Mouse (Mus musculus): ENCODE data around the gene Dpep1. TPM values are rescaled to one million over a fixed set of nuclear protein-coding genes. Genes with fewer than 3 reads are reported as not detected.

The Dpep1 gene
- polyA plus RNA-seq, 1 experiment from 2014 or later = 3.9 TPM

Other genes with a start within 250 kb of the Dpep1 start
- 63.9 and 67.3 TPM in 2 replicates for gene Ankrd11, start 144.0 kb upstream of the Dpep1 start, polyA plus RNA-seq (2015; fragmentation: Nextera tagmentation; extraction: Ambion mirVana)
- gene Spg7, start 123.3 kb upstream of the Dpep1 start, polyA plus RNA-seq (2015; fragmentation: Nextera tagmentation; extraction: Ambion mirVana) = 48.2 and 50.7 TPM in 2 replicates
- gene Rpl13, start 83.9 kb upstream of the Dpep1 start, polyA plus RNA-seq (2015; fragmentation: Nextera tagmentation; extraction: Ambion mirVana) = 1,122 and 1,488 TPM in 2 replicates
- gene Cpne7, start 68.9 kb upstream of the Dpep1 start, polyA plus RNA-seq (2015; fragmentation: Nextera tagmentation; extraction: Ambion mirVana) = 2.0 and 2.3 TPM in 2 replicates
- gene Sult5a1, start 27.9 kb upstream of the Dpep1 start, polyA plus RNA-seq (2015; fragmentation: Nextera tagmentation; extraction: Ambion mirVana) = 14.2 and 15.6 TPM in 2 replicates
- gene Chmp1a, start 26.5 kb downstream of the Dpep1 start, polyA plus RNA-seq (2015; fragmentation: Nextera tagmentation; extraction: Ambion mirVana) = 135 and 150 TPM in 2 replicates
- 3.0 and 3.1 TPM in 2 replicates for gene Spata33, start 26.6 kb downstream of the Dpep1 start, polyA plus RNA-seq (2015; fragmentation: Nextera tagmentation; extraction: Ambion mirVana)
- gene Cdk10, start 38.6 kb downstream of the Dpep1 start, polyA plus RNA-seq (2015; fragmentation: Nextera tagmentation; extraction: Ambion mirVana) = 28.8 and 30.6 TPM in 2 replicates
- 5.0 and 5.8 TPM in 2 replicates for gene Spata2l, start 50.0 kb downstream of the Dpep1 start, polyA plus RNA-seq (2015; fragmentation: Nextera tagmentation; extraction: Ambion mirVana)
- gene Zfp276, start 68.0 kb downstream of the Dpep1 start, polyA plus RNA-seq (2015; fragmentation: Nextera tagmentation; extraction: Ambion mirVana) = 19.8 and 21.0 TPM in 2 replicates
- gene Vps9d1, start 68.1 kb downstream of the Dpep1 start, polyA plus RNA-seq (2015; fragmentation: Nextera tagmentation; extraction: Ambion mirVana) = 20.5 and 22.5 TPM in 2 replicates
- 20.9 and 22.8 TPM in 2 replicates for gene Fanca, start 132.3 kb downstream of the Dpep1 start, polyA plus RNA-seq (2015; fragmentation: Nextera tagmentation; extraction: Ambion mirVana)
- gene Spire2, start 146.5 kb downstream of the Dpep1 start, polyA plus RNA-seq (2015; fragmentation: Nextera tagmentation; extraction: Ambion mirVana) = 5.4 and 5.9 TPM in 2 replicates
- gene Tcf25, start 187.5 kb downstream of the Dpep1 start, polyA plus RNA-seq (2015; fragmentation: Nextera tagmentation; extraction: Ambion mirVana) = 159 and 182 TPM in 2 replicates
- not detected in 2 replicates for gene Mc1r, start 220.9 kb downstream of the Dpep1 start, polyA plus RNA-seq (2015; fragmentation: Nextera tagmentation; extraction: Ambion mirVana)
- 55.7 and 57.1 TPM in 2 replicates for gene Tubb3, start 225.2 kb downstream of the Dpep1 start, polyA plus RNA-seq (2015; fragmentation: Nextera tagmentation; extraction: Ambion mirVana)
- gene Def8, start 237.3 kb downstream of the Dpep1 start, polyA plus RNA-seq (2015; fragmentation: Nextera tagmentation; extraction: Ambion mirVana) = 24.9 and 28.1 TPM in 2 replicates